Mouse (Mus musculus): ENCODE data around the gene Slc6a17. TPM values are rescaled to one million over a fixed set of nuclear protein-coding genes. Genes with fewer than 3 reads are reported as not detected.

The Slc6a17 gene
- 2.2 and 4.9 TPM in 2 replicates for polyA plus RNA-seq (2016; fragmentation: Nextera tagmentation; extraction: Ambion mirVana)

DNA sequence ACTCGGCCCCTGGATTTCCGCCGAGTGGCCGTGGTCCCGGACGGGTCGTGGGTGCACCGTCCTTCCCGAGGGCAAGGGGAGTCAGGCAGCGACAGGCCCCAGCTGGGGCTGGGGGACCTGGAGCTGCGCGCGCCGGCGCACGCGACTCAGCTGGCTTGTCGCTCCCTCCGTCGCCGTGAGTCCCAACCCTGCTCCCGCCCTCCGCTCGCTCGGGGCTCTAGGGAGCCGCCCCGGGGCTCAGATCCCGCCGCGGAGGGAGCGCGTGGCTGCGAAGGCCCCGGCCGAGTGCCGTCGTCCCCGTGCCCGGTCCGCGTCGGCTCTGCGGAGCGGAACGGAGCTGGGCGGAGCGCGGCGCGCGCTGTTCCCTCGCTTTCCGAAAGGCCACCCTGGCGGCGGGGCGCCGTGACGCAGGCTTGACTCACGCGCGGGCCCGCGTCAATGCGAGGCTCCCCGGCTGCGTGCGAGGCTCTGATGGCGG lies at the start of gene Slc6a17:
TSS of gene Slc6a17 (minus strand) at position 388 of the 478 bp plus-strand sequence.
- Histone ChIP-seq H3K36me3 (replicated peaks) (no peaks in the 10 kb centered on the region), H3K27ac (replicated peaks) (peak within 1 kb of the TSS; percentile 82), H3K4me3 (peak within 1 kb of the TSS; percentile 73), H3K4me1 (peaks cover 37% of the 10 kb centered on the region), H3K27me3 (replicated peaks; ENCODE audit: low read depth, poor library complexity, severe bottlenecking) (peaks cover 85% of the 10 kb centered on the region), H3K9me3 (no peaks in the 10 kb centered on the region)
- WGBS = under 1% methylated on average over 68 of the region's 68 CpGs
- peak; percentile 83 for DNase-seq (ENCODE audit: low spot score)

DNA sequence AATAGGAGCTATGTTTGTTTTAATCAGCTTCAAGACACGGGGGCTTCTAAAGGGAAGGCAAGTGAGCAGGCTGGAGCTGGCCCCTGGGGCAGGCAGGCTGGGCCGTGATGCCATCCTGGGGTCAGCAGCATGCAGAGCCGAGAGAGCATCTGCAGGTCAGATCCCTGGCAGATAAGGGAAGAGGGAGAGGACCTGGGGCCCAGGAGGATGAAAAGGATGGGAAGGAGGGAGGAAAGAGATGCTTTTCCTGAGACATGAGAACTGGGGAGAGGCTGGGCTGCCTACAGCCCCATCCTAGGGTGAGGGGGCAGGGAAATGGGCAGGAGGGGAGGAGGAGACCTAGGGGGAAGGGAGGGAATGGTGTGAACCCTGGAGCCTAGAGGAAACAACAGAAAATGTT lies 47.5 kb upstream of the Slc6a17 start:
- H3K4me1 ChIP-seq = peaks cover 77% of the 10 kb centered on the region
- no peak overlapping the region for H3K4me3 ChIP-seq
- DNase-seq (ENCODE audit: low spot score) = peak; percentile 64
- WGBS = 24% methylated on average over 3 of the region's 3 CpGs
- H3K27ac ChIP-seq (replicated peaks) = peak overlapping the region; percentile 68
- no peaks in the 10 kb centered on the region for H3K9me3 ChIP-seq
- H3K27me3 ChIP-seq (replicated peaks; ENCODE audit: low read depth, poor library complexity, severe bottlenecking) = peaks cover 11% of the 10 kb centered on the region; the same call in 1 of the 2 replicates
- no peaks in the 10 kb centered on the region for H3K36me3 ChIP-seq (replicated peaks)

DNA sequence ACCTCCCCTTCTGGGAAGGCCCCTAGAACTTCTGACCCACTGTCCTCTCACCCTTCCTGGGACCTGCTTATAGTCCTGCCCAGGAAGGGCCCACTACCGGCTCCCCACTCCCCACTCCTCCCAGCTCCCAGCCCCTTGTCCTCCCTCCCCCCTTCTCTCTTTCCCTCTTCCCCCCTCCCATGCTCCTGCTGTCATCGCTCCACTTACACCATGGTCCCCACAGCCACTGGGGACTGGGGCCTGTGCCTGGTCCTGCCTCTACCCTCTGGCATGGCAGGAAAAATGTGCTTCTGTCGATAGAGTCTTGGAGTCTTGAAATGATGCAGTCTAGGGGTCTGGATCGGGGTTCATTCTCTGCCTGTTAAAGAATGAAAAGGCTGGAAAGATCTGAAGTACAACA lies 46.1 kb upstream of the Slc6a17 start:
- DNase-seq (ENCODE audit: low spot score) = no peak
- Histone ChIP-seq H3K4me3 (no peak overlapping the region), H3K4me1 (peaks cover 72% of the 10 kb centered on the region), H3K27ac (replicated peaks) (peak overlapping the region; percentile 57; the same call in 1 of the 2 replicates), H3K27me3 (replicated peaks; ENCODE audit: low read depth, poor library complexity, severe bottlenecking) (peaks cover 6% of the 10 kb centered on the region; the same call in 1 of the 2 replicates), H3K9me3 (no peaks in the 10 kb centered on the region), H3K36me3 (replicated peaks) (no peaks in the 10 kb centered on the region)
- WGBS = 24% methylated on average over 4 of the region's 4 CpGs

DNA sequence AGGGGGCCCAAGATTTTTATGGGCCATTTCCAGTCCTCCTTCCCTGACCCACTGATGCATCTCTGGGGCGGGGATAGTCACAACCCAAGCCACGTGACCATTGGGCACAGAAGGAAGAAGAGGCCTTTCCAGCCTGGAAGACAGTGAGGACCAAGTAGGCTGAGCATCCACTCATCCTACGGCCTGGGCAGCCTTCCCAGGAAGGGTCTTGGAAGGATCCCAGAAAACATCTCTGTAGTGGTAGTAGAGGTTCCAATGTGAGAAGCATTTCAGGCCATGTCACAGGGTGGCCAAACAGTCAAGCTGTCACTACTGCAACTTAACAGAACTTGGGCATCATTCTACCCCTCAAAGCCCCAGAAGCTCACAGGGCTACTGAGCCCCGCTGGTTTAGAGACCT lies 44.8 kb upstream of the Slc6a17 start:
- peaks cover 65% of the 10 kb centered on the region for H3K4me1 ChIP-seq
- H3K9me3 ChIP-seq = no peaks in the 10 kb centered on the region
- no peak overlapping the region for H3K4me3 ChIP-seq
- H3K27ac ChIP-seq (replicated peaks) = no peak overlapping the region
- no peaks in the 10 kb centered on the region for H3K36me3 ChIP-seq (replicated peaks)
- H3K27me3 ChIP-seq (replicated peaks; ENCODE audit: low read depth, poor library complexity, severe bottlenecking) = peaks cover 13% of the 10 kb centered on the region
- DNase-seq (ENCODE audit: low spot score) = no peak
- WGBS = 86% methylated on average over 4 of the region's 4 CpGs

DNA sequence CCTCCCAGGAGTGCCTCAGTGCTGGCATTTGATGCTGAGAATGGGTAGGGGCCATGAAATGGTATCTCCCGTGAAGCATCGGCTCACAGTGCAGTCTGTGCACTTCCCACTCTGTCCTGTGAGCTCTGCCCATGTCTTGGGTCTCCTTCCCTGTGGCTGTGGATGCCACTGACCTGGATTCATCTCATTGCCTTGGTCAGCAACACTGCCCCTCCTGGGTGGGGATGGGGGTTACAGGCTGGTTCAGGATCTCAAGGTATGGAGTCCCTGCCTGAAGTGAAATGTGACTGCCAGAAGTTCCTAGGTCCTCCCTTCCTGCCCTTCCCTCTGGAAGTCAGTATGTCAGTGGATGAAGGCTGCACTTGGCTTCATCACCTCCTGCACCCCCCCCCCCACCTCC lies 44.3 kb upstream of the Slc6a17 start:
- DNase-seq (ENCODE audit: low spot score) = no peak
- H3K4me3 ChIP-seq = no peak overlapping the region
- H3K27ac ChIP-seq (replicated peaks) = no peak overlapping the region
- H3K36me3 ChIP-seq (replicated peaks) = no peaks in the 10 kb centered on the region
- no peaks in the 10 kb centered on the region for H3K9me3 ChIP-seq
- H3K27me3 ChIP-seq (replicated peaks; ENCODE audit: low read depth, poor library complexity, severe bottlenecking) = peaks cover 15% of the 10 kb centered on the region
- WGBS = 68% methylated on average over 2 of the region's 2 CpGs
- peaks cover 62% of the 10 kb centered on the region for H3K4me1 ChIP-seq

DNA sequence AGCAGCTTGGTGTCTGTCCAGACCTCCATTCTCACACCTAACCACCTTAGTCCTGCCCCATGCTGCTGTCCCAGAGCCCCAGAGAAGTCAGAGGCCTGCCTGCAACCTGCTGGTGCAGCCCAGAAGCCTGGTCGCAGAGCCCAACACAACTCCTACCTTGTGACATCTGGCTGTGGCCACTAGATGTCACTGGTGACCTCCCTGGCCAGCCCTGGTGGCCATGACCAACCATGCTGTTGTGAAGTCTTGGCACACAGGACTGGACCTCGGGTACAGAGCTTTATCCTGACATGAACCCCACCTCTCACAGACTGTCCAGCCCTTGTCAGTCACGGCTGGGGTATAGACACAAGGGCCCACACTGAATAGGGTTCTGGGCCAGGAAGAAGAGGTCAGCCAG lies 41.4 kb upstream of the Slc6a17 start:
- no peaks in the 10 kb centered on the region for H3K36me3 ChIP-seq (replicated peaks)
- no peak overlapping the region for H3K27ac ChIP-seq (replicated peaks)
- H3K9me3 ChIP-seq = no peaks in the 10 kb centered on the region
- no peak overlapping the region for H3K4me3 ChIP-seq
- H3K4me1 ChIP-seq = peaks cover 43% of the 10 kb centered on the region
- DNase-seq (ENCODE audit: low spot score) = peak; percentile 78
- peaks cover 27% of the 10 kb centered on the region for H3K27me3 ChIP-seq (replicated peaks; ENCODE audit: low read depth, poor library complexity, severe bottlenecking)
- WGBS = 11% methylated on average over 3 of the region's 3 CpGs

DNA sequence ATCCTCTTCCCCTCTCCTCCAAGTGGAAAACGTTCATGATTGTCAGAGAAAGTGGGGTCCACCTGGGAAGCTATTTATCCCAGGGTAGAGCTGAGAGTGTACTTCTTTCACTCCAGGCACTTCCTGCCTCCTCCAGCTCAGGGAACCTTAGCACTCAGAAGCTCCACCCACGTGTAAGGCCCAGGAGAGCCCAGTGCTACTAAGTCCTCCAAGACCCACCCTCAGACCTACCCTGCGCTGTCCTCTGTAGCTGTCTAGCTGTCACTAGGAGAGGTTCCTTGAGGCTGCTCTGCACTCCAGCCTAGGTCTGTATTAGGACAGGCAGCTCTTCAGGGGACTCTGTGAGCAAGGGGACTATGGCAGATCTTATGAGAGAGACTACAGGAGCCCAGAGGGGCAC lies 40.9 kb upstream of the Slc6a17 start:
- 28% methylated on average over 3 of the region's 3 CpGs for WGBS
- Histone ChIP-seq H3K27ac (replicated peaks) (no peak overlapping the region), H3K9me3 (no peaks in the 10 kb centered on the region), H3K27me3 (replicated peaks; ENCODE audit: low read depth, poor library complexity, severe bottlenecking) (peaks cover 27% of the 10 kb centered on the region), H3K4me3 (no peak overlapping the region), H3K4me1 (peaks cover 39% of the 10 kb centered on the region), H3K36me3 (replicated peaks) (no peaks in the 10 kb centered on the region)
- no peak for DNase-seq (ENCODE audit: low spot score)

DNA sequence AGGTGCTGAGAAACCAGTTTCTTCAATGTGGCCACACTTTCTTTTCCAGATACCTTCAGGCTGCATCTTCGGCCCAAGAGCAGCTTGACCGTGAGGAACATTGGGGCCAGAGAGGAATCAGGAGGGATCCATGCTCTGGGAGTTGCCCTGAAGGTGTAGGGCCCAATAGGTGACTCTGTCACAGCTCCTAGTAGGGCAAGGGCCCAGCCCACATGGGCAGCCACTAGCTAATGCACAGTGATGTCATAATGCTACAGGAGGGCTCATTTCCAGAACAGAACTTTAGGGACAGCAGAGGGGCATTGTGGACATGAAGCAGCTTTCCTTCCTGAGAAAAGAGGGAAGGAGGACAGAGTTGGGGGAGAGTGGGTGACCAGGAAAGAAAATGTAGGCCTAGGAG lies 37.0 kb upstream of the Slc6a17 start, which contains the start of gene Ubl4b:
TSS of gene Ubl4b (minus strand) at position 232 of the 400 bp plus-strand sequence.
- H3K36me3 ChIP-seq (replicated peaks) = no peaks in the 10 kb centered on the region
- H3K27ac ChIP-seq (replicated peaks) = no peak within 1 kb of the TSS
- no peak within 1 kb of the TSS for H3K4me3 ChIP-seq
- peaks cover 15% of the 10 kb centered on the region for H3K4me1 ChIP-seq
- H3K27me3 ChIP-seq (replicated peaks; ENCODE audit: low read depth, poor library complexity, severe bottlenecking) = peaks cover 23% of the 10 kb centered on the region
- H3K9me3 ChIP-seq = no peaks in the 10 kb centered on the region
- WGBS = 88% methylated on average over 2 of the region's 2 CpGs
- DNase-seq (ENCODE audit: low spot score) = no peak

DNA sequence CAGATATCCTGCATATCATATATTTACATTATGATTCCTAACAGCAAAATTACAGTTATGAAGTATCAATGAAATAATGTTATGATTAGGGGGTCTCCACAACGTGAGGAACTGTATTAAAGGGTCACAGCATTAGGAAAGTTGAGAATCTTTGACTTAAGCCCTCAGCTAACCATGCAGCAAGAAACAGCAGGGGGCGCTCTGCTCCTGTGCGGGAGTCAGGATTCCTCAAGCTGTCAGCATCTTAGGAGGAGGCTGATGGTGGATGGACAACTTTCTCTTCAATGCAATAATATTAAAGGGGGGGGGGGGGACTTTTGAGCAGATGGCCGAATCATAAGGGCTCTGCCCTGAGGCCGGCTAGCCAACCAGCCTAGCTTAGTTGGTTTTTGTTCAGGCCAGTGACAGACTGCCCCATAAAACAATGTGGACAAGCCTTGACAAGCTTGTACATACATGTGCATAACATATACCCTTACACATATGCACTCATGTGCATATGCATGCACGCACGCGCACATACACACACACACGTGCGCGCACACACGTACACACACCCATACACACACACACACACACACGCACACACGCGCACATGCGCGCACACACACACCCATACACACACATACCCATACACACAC lies 32.7 kb upstream of the Slc6a17 start:
- 75% methylated on average over 17 of the region's 17 CpGs for WGBS
- Histone ChIP-seq H3K27me3 (replicated peaks; ENCODE audit: low read depth, poor library complexity, severe bottlenecking) (peaks cover 9% of the 10 kb centered on the region; the same call in 1 of the 2 replicates), H3K27ac (replicated peaks) (no peak overlapping the region), H3K9me3 (no peaks in the 10 kb centered on the region), H3K36me3 (replicated peaks) (no peaks in the 10 kb centered on the region), H3K4me1 (peaks cover 20% of the 10 kb centered on the region), H3K4me3 (no peak overlapping the region)
- peak; percentile 80 for DNase-seq (ENCODE audit: low spot score)

DNA sequence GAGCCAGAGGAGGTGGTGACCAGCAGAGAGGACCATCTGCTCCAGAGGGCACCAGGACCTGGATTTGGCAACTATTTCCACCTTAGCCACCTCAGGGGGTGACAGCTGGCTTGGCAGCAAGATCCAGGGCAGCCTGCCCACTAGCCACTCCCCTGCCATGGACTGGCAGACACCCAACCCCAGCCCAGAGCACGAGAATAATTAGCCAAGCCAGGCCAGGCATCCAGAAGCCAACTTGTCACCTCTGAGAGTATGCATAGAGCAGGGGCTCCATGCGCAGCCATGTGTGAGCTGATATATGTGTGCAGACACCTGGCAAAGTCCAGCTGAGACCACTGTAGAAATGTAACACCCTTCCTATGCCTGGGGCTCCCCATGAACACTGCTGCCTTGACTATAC lies 29.1 kb upstream of the Slc6a17 start:
- 76% methylated on average over 2 of the region's 2 CpGs for WGBS

DNA sequence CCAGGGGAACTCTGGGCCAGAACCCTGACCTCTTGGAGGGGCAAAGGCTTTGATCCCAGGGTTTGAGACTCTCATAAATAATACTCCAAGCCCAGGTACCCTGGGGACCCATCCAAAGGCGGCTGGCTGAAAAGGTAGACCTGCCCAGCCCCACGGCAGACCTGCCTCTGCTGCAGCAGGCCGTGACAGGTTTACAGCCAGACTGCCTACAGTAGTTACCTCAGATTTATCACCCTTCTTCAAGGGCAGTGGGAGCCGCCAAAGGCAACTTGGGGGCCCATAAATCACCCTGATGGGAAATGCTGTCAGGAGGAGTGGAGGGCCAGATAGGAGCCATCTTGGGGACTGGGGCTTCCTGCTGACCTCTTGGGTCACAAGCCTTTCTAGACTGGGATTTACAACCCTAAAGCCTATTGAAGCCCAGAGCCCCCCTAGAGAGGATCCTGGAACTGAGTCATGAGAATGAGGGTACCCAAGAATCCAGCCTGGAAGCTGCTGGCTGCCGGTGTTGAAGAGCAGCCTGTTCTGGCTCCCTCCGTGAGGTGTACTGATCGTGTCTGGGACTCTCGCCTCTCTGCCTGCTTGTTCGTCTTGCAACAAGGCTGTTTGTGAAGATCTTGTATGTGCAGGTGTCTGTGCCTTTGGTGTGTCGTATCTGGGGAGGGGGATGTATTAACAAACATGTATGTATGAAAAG lies 28.0 kb upstream of the Slc6a17 start:
- Histone ChIP-seq H3K27ac (replicated peaks) (no peak overlapping the region), H3K4me1 (peaks cover 15% of the 10 kb centered on the region), H3K27me3 (replicated peaks; ENCODE audit: low read depth, poor library complexity, severe bottlenecking) (no peaks in the 10 kb centered on the region), H3K9me3 (no peaks in the 10 kb centered on the region), H3K36me3 (replicated peaks) (no peaks in the 10 kb centered on the region), H3K4me3 (no peak overlapping the region)
- WGBS = 83% methylated on average over 10 of the region's 10 CpGs
- DNase-seq (ENCODE audit: low spot score) = no peak

More for the DNA sequence above, 29.1 kb upstream of the Slc6a17 start:
- H3K36me3 ChIP-seq (replicated peaks) = no peaks in the 10 kb centered on the region
- no peaks in the 10 kb centered on the region for H3K9me3 ChIP-seq
- DNase-seq (ENCODE audit: low spot score) = no peak
- no peak overlapping the region for H3K4me3 ChIP-seq
- no peak overlapping the region for H3K27ac ChIP-seq (replicated peaks)
- H3K27me3 ChIP-seq (replicated peaks; ENCODE audit: low read depth, poor library complexity, severe bottlenecking) = no peaks in the 10 kb centered on the region
- peaks cover 15% of the 10 kb centered on the region for H3K4me1 ChIP-seq

DNA sequence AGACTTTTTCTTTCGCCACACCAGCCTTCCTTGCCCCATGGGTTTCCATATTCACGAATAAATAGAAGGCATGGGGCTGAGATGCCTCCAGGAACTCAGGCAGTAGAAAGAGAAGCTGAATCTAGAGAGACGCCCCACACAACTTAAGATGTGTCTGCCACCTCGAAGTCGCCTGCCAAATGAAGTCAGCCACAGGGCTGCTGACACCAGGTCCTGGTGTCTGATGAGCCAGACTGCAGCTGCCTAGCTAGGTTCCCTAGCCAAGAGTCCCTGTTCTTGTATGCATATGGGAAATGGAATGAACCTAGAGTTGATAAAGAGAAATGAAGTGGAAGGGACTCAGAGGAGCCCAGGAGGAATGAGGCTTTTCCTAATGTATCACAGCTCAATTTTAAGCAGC lies 27.5 kb upstream of the Slc6a17 start:
- Histone ChIP-seq H3K27me3 (replicated peaks; ENCODE audit: low read depth, poor library complexity, severe bottlenecking) (no peaks in the 10 kb centered on the region), H3K4me3 (no peak overlapping the region), H3K9me3 (no peaks in the 10 kb centered on the region), H3K36me3 (replicated peaks) (no peaks in the 10 kb centered on the region), H3K27ac (replicated peaks) (no peak overlapping the region), H3K4me1 (peaks cover 11% of the 10 kb centered on the region)
- WGBS = 79% methylated on average over 5 of the region's 5 CpGs
- DNase-seq (ENCODE audit: low spot score) = no peak

Measured in embryonic facial prominence, embryonic 10.5 days (tissue).